Mouse (Mus musculus) kidney, embryonic 16.5 days (tissue): ENCODE measurements at regions not wholly inside any gene's neighbourhood (a gene's known extent, or its start where the extent isn't known, plus 50 kb on each side); places are given as distances from the start of the nearest gene placed in this dataset.
A peak's percentile ranks its signal among the peaks of the same experiment; 100 is the strongest.

Experiments used
- ATAC-seq: fragments of 200-750 bp; cut with Nextera tagmentation; 2 replicates; pipeline ENCODE4 v1.8.0; 2017; ENCODE audit warnings: moderate TSS enrichment; ENCODE audit not compliant: low FRiP score, low TSS enrichment
- H3K27ac ChIP-seq: fragments of 300-500 bp; sonication (generic); 2 replicates; pipeline ENCODE4 v1.5.1; 2014; ENCODE audit warnings: low read length
- H3K27me3 ChIP-seq: fragments of 300-500 bp; sonication (generic); 2 replicates; pipeline ENCODE4 v1.6.1; 2014; ENCODE audit warnings: low read length, control low read depth, mixed read lengths; ENCODE audit not compliant: insufficient read depth
- H3K36me3 ChIP-seq: fragments of 300-500 bp; sonication (generic); 2 replicates; pipeline ENCODE4 v1.6.1; 2014; ENCODE audit warnings: low read length, control low read depth, mixed read lengths; ENCODE audit not compliant: insufficient read depth
- H3K4me1 ChIP-seq: fragments of 300-500 bp; sonication (generic); 2 replicates; pipeline ENCODE4 v1.6.1; 2014; ENCODE audit warnings: low read length, control low read depth, mixed read lengths; ENCODE audit not compliant: insufficient read depth
- H3K4me2 ChIP-seq: fragments of 300-500 bp; sonication (generic); replicated peaks from 2 replicates; pipeline ENCODE4 v1.6.1; 2014; ENCODE audit warnings: low read depth, low read length
- H3K4me3 ChIP-seq: fragments of 300-500 bp; sonication (generic); 2 replicates; pipeline ENCODE4 v1.5.1; 2014; ENCODE audit warnings: mild to moderate bottlenecking, low read length
- H3K9ac ChIP-seq: fragments of 300-500 bp; sonication (generic); replicated peaks from 2 replicates; pipeline ENCODE4 v1.6.1; 2014; ENCODE audit warnings: low read length
- H3K9me3 ChIP-seq: fragments of 300-500 bp; sonication (generic); 2 replicates; pipeline ENCODE4 v1.6.1; 2016; ENCODE audit warnings: low read length, control low read depth
- WGBS: fragments of 180-500 bp; shearing (Covaris S2); extraction: QIAGEN DNeasy Blood & Tissue Kit; methylation state at CpG from one replicate; pipeline ENCODE4 v1.1.7; 2014; 5-methylcytosine and 5-hydroxymethylcytosine counted together

- ATAC-seq, result peak; percentile 39; the same call in 1 of the 2 replicates
- 0 out of 2 replicates have a peak, but pooled peaks cover 4% of the 10 kb centered on the region for H3K4me1 ChIP-seq
- H3K4me2 ChIP-seq, result no peak overlapping the region
- 28% methylated on average over 6 of the region's 6 CpGs for WGBS
- H3K27ac ChIP-seq, result no peak overlapping the region
- no peak overlapping the region for H3K9ac ChIP-seq
- H3K27me3 ChIP-seq, result no peaks in the 10 kb centered on the region; the same call in 1 of the 2 replicates
- H3K36me3 ChIP-seq, result no peaks in the 10 kb centered on the region
- no peaks in the 10 kb centered on the region for H3K9me3 ChIP-seq
- H3K4me3 ChIP-seq, result no peak overlapping the region
Measured at GRCm38 (mm10) chr19:14333041-14334012, 264.5 kb downstream of the Tle4 start.

GRCm38 (mm10) chr19:14337025-14337424, 260.8 kb downstream of the Tle4 start:
- WGBS, result 17% methylated on average over 5 of the region's 5 CpGs
- H3K4me3 ChIP-seq, result no peak overlapping the region
- no peak overlapping the region for H3K9ac ChIP-seq
- H3K27me3 ChIP-seq, result no peaks in the 10 kb centered on the region; the same call in 1 of the 2 replicates
- 0 out of 2 replicates have a peak, but pooled peaks cover 4% of the 10 kb centered on the region for H3K4me1 ChIP-seq
- H3K27ac ChIP-seq, result no peak overlapping the region
- ATAC-seq, result no peak
- H3K9me3 ChIP-seq, result no peaks in the 10 kb centered on the region
- H3K36me3 ChIP-seq, result no peaks in the 10 kb centered on the region
- no peak overlapping the region for H3K4me2 ChIP-seq

- Histone ChIP-seq H3K4me1 (no peaks in the 10 kb centered on the region), H3K4me2 (no peak overlapping the region), H3K4me3 (no peak overlapping the region), H3K36me3 (no peaks in the 10 kb centered on the region), H3K9me3 (no peaks in the 10 kb centered on the region), H3K27ac (no peak overlapping the region), H3K9ac (no peak overlapping the region), H3K27me3 (no peaks in the 10 kb centered on the region)
- ATAC-seq, result no peak
- 81% methylated on average over 2 of the region's 2 CpGs for WGBS
Measured at GRCm38 (mm10) chr19:14340759-14341158, 257.1 kb downstream of the Tle4 start.

- H3K4me1 ChIP-seq, result no peaks in the 10 kb centered on the region
- H3K4me3 ChIP-seq, result no peak overlapping the region
- no peak overlapping the region for H3K9ac ChIP-seq
- no peak overlapping the region for H3K4me2 ChIP-seq
- 70% methylated on average over 5 of the region's 5 CpGs for WGBS
- ATAC-seq, result no peak
- H3K27me3 ChIP-seq, result no peaks in the 10 kb centered on the region
- no peaks in the 10 kb centered on the region for H3K9me3 ChIP-seq
- no peak overlapping the region for H3K27ac ChIP-seq
- no peaks in the 10 kb centered on the region for H3K36me3 ChIP-seq
Measured at GRCm38 (mm10) chr19:14343890-14344289, 254.0 kb downstream of the Tle4 start.

- no peaks in the 10 kb centered on the region for H3K36me3 ChIP-seq
- H3K27ac ChIP-seq, result no peak overlapping the region
- H3K4me3 ChIP-seq, result no peak overlapping the region
- 78% methylated on average over 3 of the region's 3 CpGs for WGBS
- no peak for ATAC-seq
- no peak overlapping the region for H3K4me2 ChIP-seq
- H3K9me3 ChIP-seq, result no peaks in the 10 kb centered on the region
- H3K4me1 ChIP-seq, result no peaks in the 10 kb centered on the region
- no peaks in the 10 kb centered on the region for H3K27me3 ChIP-seq
- H3K9ac ChIP-seq, result no peak overlapping the region
Measured at GRCm38 (mm10) chr19:14344467-14344866, 253.4 kb downstream of the Tle4 start.

GRCm38 (mm10) chr19:14347026-14347425, 250.8 kb downstream of the Tle4 start:
- H3K27ac ChIP-seq, result no peak overlapping the region
- ATAC-seq, result no peak
- no peaks in the 10 kb centered on the region for H3K9me3 ChIP-seq
- 44% methylated on average over 2 of the region's 2 CpGs for WGBS
- H3K27me3 ChIP-seq, result no peaks in the 10 kb centered on the region
- no peaks in the 10 kb centered on the region for H3K4me1 ChIP-seq
- no peak overlapping the region for H3K4me2 ChIP-seq
- H3K36me3 ChIP-seq, result no peaks in the 10 kb centered on the region
- H3K4me3 ChIP-seq, result no peak overlapping the region
- H3K9ac ChIP-seq, result no peak overlapping the region

GRCm38 (mm10) chr19:14347429-14347828, 250.4 kb downstream of the Tle4 start:
- no peaks in the 10 kb centered on the region for H3K4me1 ChIP-seq
- no peak overlapping the region for H3K27ac ChIP-seq
- no peak for ATAC-seq
- H3K4me3 ChIP-seq, result no peak overlapping the region
- no peak overlapping the region for H3K9ac ChIP-seq
- no peaks in the 10 kb centered on the region for H3K27me3 ChIP-seq
- no peaks in the 10 kb centered on the region for H3K9me3 ChIP-seq
- no peaks in the 10 kb centered on the region for H3K36me3 ChIP-seq
- no peak overlapping the region for H3K4me2 ChIP-seq

- WGBS, result 80% methylated on average over 2 of the region's 2 CpGs
- no peak for ATAC-seq
Measured at GRCm38 (mm10) chr19:14349753-14350152, 248.1 kb downstream of the Tle4 start.

GRCm38 (mm10) chr19:14351728-14352340, 246.0 kb downstream of the Tle4 start:
- no peak for ATAC-seq
- Histone ChIP-seq H3K36me3 (no peaks in the 10 kb centered on the region), H3K9ac (no peak overlapping the region), H3K9me3 (no peaks in the 10 kb centered on the region), H3K4me1 (no peaks in the 10 kb centered on the region), H3K27me3 (no peaks in the 10 kb centered on the region), H3K4me3 (no peak overlapping the region), H3K4me2 (no peak overlapping the region), H3K27ac (no peak overlapping the region)
- WGBS, result 31% methylated on average over 4 of the region's 4 CpGs

More at GRCm38 (mm10) chr19:14349753-14350152, 248.1 kb downstream of the Tle4 start:
- Histone ChIP-seq H3K4me3 (no peak overlapping the region), H3K9me3 (no peaks in the 10 kb centered on the region), H3K4me1 (no peaks in the 10 kb centered on the region), H3K36me3 (no peaks in the 10 kb centered on the region), H3K27ac (no peak overlapping the region), H3K9ac (no peak overlapping the region), H3K27me3 (no peaks in the 10 kb centered on the region), H3K4me2 (no peak overlapping the region)

GRCm38 (mm10) chr19:14352551-14352950, 245.3 kb downstream of the Tle4 start:
- Histone ChIP-seq H3K9ac (no peak overlapping the region), H3K4me2 (no peak overlapping the region), H3K36me3 (no peaks in the 10 kb centered on the region), H3K4me1 (no peaks in the 10 kb centered on the region), H3K27me3 (no peaks in the 10 kb centered on the region), H3K4me3 (no peak overlapping the region), H3K27ac (no peak overlapping the region), H3K9me3 (no peaks in the 10 kb centered on the region)
- WGBS, result 90% methylated on average over 3 of the region's 3 CpGs
- ATAC-seq, result no peak
